Mouse (Mus musculus): ENCODE results near the gene Tmem220. TPM values are rescaled to one million over a fixed set of nuclear protein-coding genes. Genes with fewer than 3 reads are reported as not detected.

The Tmem220 gene
- total and polyA plus RNA-seq, 3 experiments: 0.30 to 1.6 (median 0.36) TPM

DNA sequence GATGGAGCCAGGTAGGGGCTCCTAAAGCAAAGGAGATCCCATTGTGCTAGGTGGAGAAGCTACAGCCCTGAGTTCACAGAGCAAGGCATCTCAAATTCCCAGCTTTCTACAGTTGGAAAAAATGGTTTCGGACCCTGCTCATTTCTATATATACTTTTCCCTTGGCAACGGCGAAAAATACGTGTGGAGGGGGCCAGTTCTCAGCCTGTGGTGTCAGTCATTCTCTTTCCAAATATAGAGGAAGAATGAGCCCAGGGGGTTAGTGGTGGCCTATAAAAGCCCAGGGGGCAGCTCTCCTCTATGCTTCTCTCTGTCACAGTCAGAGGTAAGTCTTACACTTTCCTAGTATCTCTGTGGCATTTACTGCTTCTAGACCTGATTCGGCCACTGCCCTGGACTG, 53.0 kb downstream of the Tmem220 start, which contains the start of gene Myh3:
Gene Myh3, plus strand, starts transcription at position 301 of the 400 bp plus-strand sequence.
- peaks cover 11 to 25% of the 10 kb centered on the region in 2 experiments for H3K4me1 ChIP-seq (ENCODE audit: control insufficient read depth in 1 of 2, insufficient read depth in 2 of 2)

DNA sequence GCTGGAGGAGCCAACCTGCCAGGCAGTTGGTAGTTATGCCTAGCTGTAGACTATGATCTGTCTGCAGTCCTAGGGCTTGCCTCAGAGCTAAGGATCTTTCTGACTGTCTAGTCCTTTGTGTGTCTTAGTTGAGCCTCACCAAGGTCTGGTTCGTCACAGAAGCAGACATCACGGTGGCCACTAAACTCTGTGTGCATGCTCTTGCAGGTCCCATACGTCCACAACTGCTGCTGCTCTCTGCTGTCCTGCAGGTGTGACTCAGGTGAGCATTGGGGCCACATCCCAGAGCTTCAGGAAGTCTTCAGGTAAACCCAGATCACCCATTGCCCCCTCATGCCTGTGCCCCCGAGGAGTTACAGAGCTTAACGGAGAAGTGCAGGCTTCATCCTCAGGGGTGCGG, 53.9 kb downstream of the Tmem220 start:
- no peak overlapping the region for H3K27ac ChIP-seq (ENCODE audit: insufficient read depth, low read depth)
- H3K36me3 ChIP-seq (replicated peaks in 1 of 2; ENCODE audit: control insufficient read depth in 1 of 2, insufficient read depth in 1 of 2, low read length in 1 of 2): no peaks in the 10 kb centered on the region
- no peak for TF ChIP-seq JUND (conservative IDR thresholded peaks at IDR 0.05; ENCODE audit: low read depth, low read length)
- TF ChIP-seq NRF1 (IDR thresholded peaks at IDR 0.05; ENCODE audit: low read depth, low read length): no peak
- no peak for TF ChIP-seq RAD21 (IDR thresholded peaks at IDR 0.05; ENCODE audit: low read depth, low read length)
- no peak for TF ChIP-seq E2F4 (IDR thresholded peaks at IDR 0.05; ENCODE audit: insufficient replicate concordance, low read depth, low read length)
- TF ChIP-seq KAT2A (IDR thresholded peaks at IDR 0.05; ENCODE audit: insufficient replicate concordance, low read length): no peak
- no peak for TF ChIP-seq MAZ (IDR thresholded peaks at IDR 0.05; ENCODE audit: low read depth, low read length)
- no peak for TF ChIP-seq ZC3H11A (IDR thresholded peaks at IDR 0.05; ENCODE audit: low read depth, low read length)
- no peak for TF ChIP-seq CHD2 (IDR thresholded peaks at IDR 0.05; ENCODE audit: low read length)
- TF ChIP-seq SMC3 (IDR thresholded peaks at IDR 0.05; ENCODE audit: low read depth, low read length): no peak
- TF ChIP-seq BHLHE40 (IDR thresholded peaks at IDR 0.05; ENCODE audit: low read depth, low read length): no peak
- TF ChIP-seq TBP (conservative IDR thresholded peaks at IDR 0.05; ENCODE audit: low read depth, low read length): no peak
- in situ Hi-C loops (cut with MboI; ENCODE audit: low pct_ligation_motif_present, low pct_unique_long_range_greater_than_20kb, low sequenced_read_pairs): loop anchor here (5.0 kb wide), 1 partner anchor 172 kb away; no protein-coding TSS in a partner anchor
- dilution Hi-C loops (cut with MboI; ENCODE audit: extremely low pct_ligation_motif_present, extremely low pct_unique_long_range_greater_than_20kb, low sequenced_read_pairs): no loop called here
- H3K4me1 ChIP-seq (ENCODE audit: control insufficient read depth in 1 of 2, insufficient read depth in 2 of 2): peaks cover 11 to 27% of the 10 kb centered on the region in 2 experiments
- H3K79me2 ChIP-seq (replicated peaks; ENCODE audit: control insufficient read depth, extremely low read depth, insufficient read depth, poor library complexity, severe bottlenecking): no peaks in the 10 kb centered on the region
- H3K4me2 ChIP-seq (ENCODE audit: insufficient read depth, low read depth, poor library complexity, severe bottlenecking): no peak overlapping the region
- H3K27me3 ChIP-seq (replicated peaks): peaks cover 45% of the 10 kb centered on the region
- DNase-seq (ENCODE audit: extremely low read depth): no peak
- no peak overlapping the region for H3K9ac ChIP-seq (ENCODE audit: insufficient read depth, low read depth)
- no peaks in the 10 kb centered on the region for H3K9me3 ChIP-seq (replicated peaks; ENCODE audit: low read length)
- no peak overlapping the region for H3K4me3 ChIP-seq (replicated peaks in 1 of 3; ENCODE audit: low read depth in 2 of 3, low read length in 2 of 3, poor library complexity in 1 of 3)

More for the DNA sequence above, 53.0 kb downstream of the Tmem220 start, which contains the start of gene Myh3:
- Histone ChIP-seq H3K27ac (ENCODE audit: insufficient read depth, low read depth) (no peak within 1 kb of the TSS), H3K9ac (ENCODE audit: insufficient read depth, low read depth) (no peak within 1 kb of the TSS), H3K9me3 (replicated peaks; ENCODE audit: low read length) (no peaks in the 10 kb centered on the region), H3K27me3 (replicated peaks) (peaks cover 37% of the 10 kb centered on the region), H3K4me3 (replicated peaks in 1 of 3; ENCODE audit: low read depth in 2 of 3, low read length in 2 of 3, poor library complexity in 1 of 3) (no peak within 1 kb of the TSS), H3K36me3 (replicated peaks in 1 of 2; ENCODE audit: control insufficient read depth in 1 of 2, insufficient read depth in 1 of 2, low read length in 1 of 2) (no peaks in the 10 kb centered on the region), H3K4me2 (ENCODE audit: insufficient read depth, low read depth, poor library complexity, severe bottlenecking) (no peak within 1 kb of the TSS), H3K79me2 (replicated peaks; ENCODE audit: control insufficient read depth, extremely low read depth, insufficient read depth, poor library complexity, severe bottlenecking) (no peaks in the 10 kb centered on the region)
- no peak for DNase-seq (ENCODE audit: extremely low read depth)
- in situ Hi-C loops (cut with MboI; ENCODE audit: low pct_ligation_motif_present, low pct_unique_long_range_greater_than_20kb, low sequenced_read_pairs): loop anchor here (5.0 kb wide), 1 partner anchor 171 kb away; no protein-coding TSS in a partner anchor
- no peak for TF ChIP-seq RCOR1 (conservative IDR thresholded peaks at IDR 0.05; ENCODE audit: low read depth, low read length)
- TF ChIP-seq EP300 (IDR thresholded peaks at IDR 0.05; ENCODE audit: low read length): no peak
- no peak for TF ChIP-seq CTCF (conservative IDR thresholded peaks at IDR 0.05 in 1 of 2, IDR thresholded peaks at IDR 0.05 in 1 of 2; ENCODE audit: low read depth in 2 of 2, low read length in 2 of 2)
- no peak for TF ChIP-seq JUND (conservative IDR thresholded peaks at IDR 0.05; ENCODE audit: low read depth, low read length)
- TF ChIP-seq PAX5 (IDR thresholded peaks at IDR 0.05; ENCODE audit: low read length): no peak
- TF ChIP-seq ELF1 (IDR thresholded peaks at IDR 0.05; ENCODE audit: low read depth, low read length): no peak
- TF ChIP-seq KAT2A (IDR thresholded peaks at IDR 0.05; ENCODE audit: insufficient replicate concordance, low read length): no peak
- TF ChIP-seq CHD1 (IDR thresholded peaks at IDR 0.05; ENCODE audit: low read depth, low read length): no peak
- TF ChIP-seq GABPA (IDR thresholded peaks at IDR 0.05; ENCODE audit: insufficient replicate concordance, low read depth, low read length): no peak
- no peak for TF ChIP-seq MAZ (IDR thresholded peaks at IDR 0.05; ENCODE audit: low read depth, low read length)
- TF ChIP-seq CHD2 (IDR thresholded peaks at IDR 0.05; ENCODE audit: low read length): no peak
- TF ChIP-seq SMC3 (IDR thresholded peaks at IDR 0.05; ENCODE audit: low read depth, low read length): no peak
- TF ChIP-seq JUN (IDR thresholded peaks at IDR 0.05; ENCODE audit: insufficient read depth, low read depth, low read length): no peak
- no peak for TF ChIP-seq ZMIZ1 (IDR thresholded peaks at IDR 0.05; ENCODE audit: low read depth, low read length)
- TF ChIP-seq USF2 (conservative IDR thresholded peaks at IDR 0.05; ENCODE audit: low read depth, low read length): no peak
- TF ChIP-seq MXI1 (IDR thresholded peaks at IDR 0.05; ENCODE audit: low read depth, low read length): no peak
- no peak for TF ChIP-seq ZNF384 (IDR thresholded peaks at IDR 0.05; ENCODE audit: low read depth, low read length)
- dilution Hi-C loops (cut with MboI; ENCODE audit: extremely low pct_ligation_motif_present, extremely low pct_unique_long_range_greater_than_20kb, low sequenced_read_pairs): no loop called here

Data from CH12.LX (cell line).